Mouse (Mus musculus) testis, adult 2 months (tissue): ENCODE results near the gene Sphk2.

Experiments used
- CTCF ChIP-seq: fragments of 200-500 bp; IDR thresholded peaks from 2 replicates; pipeline ENCODE4 v1.5.1; 2012; ENCODE audit warnings: low read depth, mild to moderate bottlenecking, inconsistent platforms, low read length, moderate library complexity; ENCODE audit not compliant: control insufficient read depth, insufficient read depth, insufficient replicate concordance
- POLR2A ChIP-seq: fragments of 200-500 bp; IDR thresholded peaks from 2 replicates; pipeline ENCODE4 v1.6.1; 2012; ENCODE audit warnings: low read depth, mild to moderate bottlenecking, inconsistent platforms, low read length, moderate library complexity; ENCODE audit not compliant: control insufficient read depth

GRCm38 (mm10) chr7:45702316-45702715 is 15.5 kb downstream of the Sphk2 start:
- TF ChIP-seq POLR2A (no peak), CTCF (no peak)
